Mouse (Mus musculus) stomach, embryonic 16.5 days (tissue): ENCODE data around the gene Bbx. TPM values are rescaled to one million over a fixed set of nuclear protein-coding genes. Genes with fewer than 3 reads are reported as not detected.

ENCODE experiments used
- ATAC-seq: fragments of 200-750 bp; cut with Nextera tagmentation; 2 replicates; pipeline ENCODE4 v1.8.0; 2017; ENCODE audit warnings: moderate number of reproducible peaks, moderate TSS enrichment; ENCODE audit not compliant: insufficient read depth, low FRiP score
- H3K27ac ChIP-seq: fragments of 300-500 bp; sonication (generic); 2 replicates; pipeline ENCODE4 v1.5.1; 2014; ENCODE audit warnings: low read length
- H3K27me3 ChIP-seq: fragments of 300-500 bp; sonication (generic); 2 replicates; pipeline ENCODE4 v1.6.1; 2014; ENCODE audit warnings: low read length, control low read depth, mixed read lengths; ENCODE audit not compliant: control insufficient read depth, insufficient read depth
- H3K36me3 ChIP-seq: fragments of 300-500 bp; sonication (generic); 2 replicates; pipeline ENCODE4 v1.6.1; 2014; ENCODE audit warnings: low read length; ENCODE audit not compliant: control insufficient read depth, insufficient read depth
- H3K4me1 ChIP-seq: fragments of 300-500 bp; sonication (generic); 2 replicates; pipeline ENCODE4 v1.6.1; 2014; ENCODE audit warnings: low read length, control low read depth, mixed read lengths; ENCODE audit not compliant: control insufficient read depth, insufficient read depth
- H3K4me2 ChIP-seq: fragments of 300-500 bp; sonication (generic); 2 replicates; pipeline ENCODE4 v1.6.1; 2014; ENCODE audit warnings: low read depth, low read length, mixed read lengths
- H3K4me3 ChIP-seq: fragments of 300-500 bp; sonication (generic); replicated peaks from 2 replicates; pipeline ENCODE4 v1.5.1; 2014; ENCODE audit warnings: mild to moderate bottlenecking, low read length
- H3K9ac ChIP-seq: fragments of 300-500 bp; sonication (generic); 2 replicates; pipeline ENCODE4 v1.6.1; 2014; ENCODE audit warnings: low read length
- H3K9me3 ChIP-seq: fragments of 300-500 bp; sonication (generic); replicated peaks from 2 replicates; pipeline ENCODE4 v1.6.1; 2016; ENCODE audit warnings: low read length, control low read depth; ENCODE audit not compliant: control insufficient read depth
- WGBS: fragments of 180-500 bp; shearing (Covaris S2); extraction: QIAGEN DNeasy Blood & Tissue Kit; methylation state at CpG from one replicate; pipeline ENCODE4 v1.1.7; 2014; 5-methylcytosine and 5-hydroxymethylcytosine counted together
- polyA plus RNA-seq: library from polyadenylated mRNA; unstranded; fragments of >200 nt; fragmentation: Nextera tagmentation; extraction: Ambion mirVana; gene quantifications from 2 replicates; pipeline ENCODE4 v1.2.1, GENCODE M21; 2015

Gene Bbx
- polyA plus RNA-seq, 1 experiment from 2014 or later = 39.3 TPM

DNA sequence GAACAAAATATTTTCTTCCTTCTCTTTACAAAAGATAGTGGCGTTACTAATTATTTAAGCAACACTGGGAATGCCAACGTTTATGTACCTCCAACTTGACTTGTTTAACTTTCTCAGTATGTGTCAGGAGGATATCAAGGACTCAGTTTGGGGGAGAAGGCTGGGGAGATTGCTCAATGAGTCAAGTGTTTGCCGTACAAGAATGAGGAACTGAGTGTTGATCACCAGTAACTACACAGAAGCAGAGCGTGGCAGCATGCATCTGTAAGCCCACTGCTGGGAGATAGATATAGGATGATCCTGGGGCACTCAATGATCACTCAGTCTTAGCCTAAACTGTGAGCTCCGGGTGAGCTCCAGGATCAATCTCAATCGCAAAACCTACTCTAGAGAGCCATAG, 12.8 kb upstream of the Bbx start:
- H3K4me3 ChIP-seq = no peak overlapping the region
- no peaks in the 10 kb centered on the region for H3K36me3 ChIP-seq
- H3K27ac ChIP-seq = no peak overlapping the region
- H3K9ac ChIP-seq = no peak overlapping the region
- ATAC-seq = no peak
- 62% methylated on average over 6 of the region's 6 CpGs for WGBS
- no peaks in the 10 kb centered on the region for H3K27me3 ChIP-seq
- no peaks in the 10 kb centered on the region for H3K9me3 ChIP-seq
- H3K4me2 ChIP-seq = no peak overlapping the region
- no peaks in the 10 kb centered on the region for H3K4me1 ChIP-seq

GRCm38 (mm10) chr16:50438816-50439215, 6.6 kb upstream of the Bbx start:
- Histone ChIP-seq H3K4me1 (no peaks in the 10 kb centered on the region), H3K9me3 (no peaks in the 10 kb centered on the region), H3K27me3 (no peaks in the 10 kb centered on the region), H3K4me2 (no peak overlapping the region), H3K9ac (no peak overlapping the region), H3K4me3 (no peak overlapping the region), H3K27ac (no peak overlapping the region), H3K36me3 (no peaks in the 10 kb centered on the region)
- 54% methylated on average over 3 of the region's 3 CpGs for WGBS
- ATAC-seq = no peak

- ATAC-seq = no peak
- Histone ChIP-seq H3K27ac (no peak overlapping the region), H3K4me2 (no peak overlapping the region), H3K36me3 (no peaks in the 10 kb centered on the region), H3K9ac (no peak overlapping the region), H3K4me3 (no peak overlapping the region), H3K4me1 (no peaks in the 10 kb centered on the region), H3K27me3 (no peaks in the 10 kb centered on the region), H3K9me3 (no peaks in the 10 kb centered on the region)
- 83% methylated on average over 15 of the region's 15 CpGs for WGBS
These were observed 5.6 kb upstream of the Bbx start for GRCm38 (mm10) chr16:50437788-50438187.

GRCm38 (mm10) chr16:50437331-50437730, 5.1 kb upstream of the Bbx start:
- Histone ChIP-seq H3K4me1 (0 out of 2 replicates have a peak, but pooled peaks cover 3% of the 10 kb centered on the region), H3K27me3 (no peaks in the 10 kb centered on the region), H3K4me3 (no peak overlapping the region), H3K36me3 (no peaks in the 10 kb centered on the region), H3K4me2 (no peak overlapping the region), H3K9me3 (no peaks in the 10 kb centered on the region), H3K9ac (no peak overlapping the region), H3K27ac (no peak overlapping the region)
- 37% methylated on average over 2 of the region's 2 CpGs for WGBS
- ATAC-seq = no peak

DNA sequence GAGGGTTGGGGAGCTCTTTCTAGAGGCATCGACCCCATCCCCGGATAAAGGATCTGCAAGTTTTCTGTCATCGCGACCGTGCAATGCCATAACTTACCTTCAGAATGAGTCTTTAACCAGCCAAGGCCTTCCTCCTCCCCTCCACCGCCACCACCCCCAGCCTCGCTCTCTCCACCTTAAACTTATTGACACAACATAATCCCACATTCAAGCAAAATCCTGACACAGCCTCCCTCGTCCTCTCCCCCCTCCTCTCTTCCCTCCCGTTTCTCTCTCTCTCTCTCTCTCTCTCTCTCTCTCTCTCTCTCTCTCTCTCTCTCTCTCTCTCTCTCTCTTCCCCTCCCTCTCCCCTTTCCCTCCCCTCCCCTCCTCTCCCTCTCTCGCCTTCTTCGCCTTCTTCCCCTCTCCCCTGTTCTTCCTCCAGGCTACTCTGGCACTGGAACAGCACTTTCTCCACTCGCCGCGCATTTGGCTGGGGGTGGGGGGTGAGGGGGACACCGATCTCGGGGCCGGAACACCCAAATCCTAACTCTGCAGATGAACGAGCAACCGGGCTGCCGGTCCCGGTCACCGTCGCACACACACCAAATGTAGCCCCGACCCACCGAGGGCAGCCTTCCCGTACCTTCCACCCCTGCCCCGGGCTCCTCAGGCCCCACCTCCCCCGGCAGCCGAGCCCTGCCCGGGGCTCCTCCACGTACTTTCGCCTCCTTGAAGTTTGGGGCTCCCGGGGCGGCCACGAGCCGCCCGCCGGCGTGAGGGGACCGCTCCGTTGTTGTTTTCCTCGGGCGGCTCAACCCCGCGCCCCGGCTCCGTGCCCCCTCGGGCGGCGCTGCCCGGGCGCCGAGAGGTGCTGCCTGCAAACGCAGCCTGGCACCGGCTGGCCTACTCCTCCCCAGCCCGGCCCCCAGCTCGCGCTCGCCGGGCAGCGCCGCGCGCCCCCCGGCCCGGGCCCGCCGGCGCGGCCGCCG, 894 bp downstream of the Bbx start:
- H3K4me3 ChIP-seq = peak overlapping the region; percentile 94
- peaks cover 9% of the 10 kb centered on the region; the same call in 1 of the 2 replicates for H3K4me1 ChIP-seq
- peak; percentile 67 for ATAC-seq
- H3K4me2 ChIP-seq = peak overlapping the region; percentile 92
- peak overlapping the region; percentile 99 for H3K27ac ChIP-seq
- under 1% methylated on average over 70 of the region's 72 CpGs for WGBS
- peak overlapping the region; percentile 96 for H3K9ac ChIP-seq
- H3K27me3 ChIP-seq = no peaks in the 10 kb centered on the region
- H3K36me3 ChIP-seq = no peaks in the 10 kb centered on the region
- H3K9me3 ChIP-seq = no peaks in the 10 kb centered on the region

DNA sequence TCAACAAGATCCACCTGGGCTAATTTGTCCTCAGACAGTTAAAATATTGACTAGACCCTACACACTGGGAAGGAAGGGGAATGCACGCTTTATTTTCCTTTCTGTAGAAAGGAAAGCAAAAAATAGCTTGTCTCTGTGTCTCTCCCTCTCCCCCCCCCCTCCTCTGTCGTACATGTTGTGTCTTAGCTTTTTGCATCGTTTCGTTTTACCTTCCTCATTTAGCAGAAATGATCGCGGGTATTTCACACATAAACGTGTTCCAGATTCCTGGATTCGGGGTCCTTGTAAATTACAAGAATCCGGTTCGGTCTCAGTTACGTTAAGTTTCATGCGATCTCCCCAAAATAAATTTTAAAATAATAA, 1.7 kb downstream of the Bbx start:
- Histone ChIP-seq H3K9ac (peak overlapping the region; percentile 96), H3K9me3 (no peaks in the 10 kb centered on the region), H3K4me2 (peak overlapping the region; percentile 92), H3K27ac (no peak overlapping the region; the same call in none of the 2 replicates), H3K27me3 (no peaks in the 10 kb centered on the region), H3K36me3 (no peaks in the 10 kb centered on the region), H3K4me3 (peak overlapping the region; percentile 94), H3K4me1 (peaks cover 9% of the 10 kb centered on the region; the same call in 1 of the 2 replicates)
- ATAC-seq = no peak
- WGBS = under 1% methylated on average over 12 of the region's 12 CpGs

DNA sequence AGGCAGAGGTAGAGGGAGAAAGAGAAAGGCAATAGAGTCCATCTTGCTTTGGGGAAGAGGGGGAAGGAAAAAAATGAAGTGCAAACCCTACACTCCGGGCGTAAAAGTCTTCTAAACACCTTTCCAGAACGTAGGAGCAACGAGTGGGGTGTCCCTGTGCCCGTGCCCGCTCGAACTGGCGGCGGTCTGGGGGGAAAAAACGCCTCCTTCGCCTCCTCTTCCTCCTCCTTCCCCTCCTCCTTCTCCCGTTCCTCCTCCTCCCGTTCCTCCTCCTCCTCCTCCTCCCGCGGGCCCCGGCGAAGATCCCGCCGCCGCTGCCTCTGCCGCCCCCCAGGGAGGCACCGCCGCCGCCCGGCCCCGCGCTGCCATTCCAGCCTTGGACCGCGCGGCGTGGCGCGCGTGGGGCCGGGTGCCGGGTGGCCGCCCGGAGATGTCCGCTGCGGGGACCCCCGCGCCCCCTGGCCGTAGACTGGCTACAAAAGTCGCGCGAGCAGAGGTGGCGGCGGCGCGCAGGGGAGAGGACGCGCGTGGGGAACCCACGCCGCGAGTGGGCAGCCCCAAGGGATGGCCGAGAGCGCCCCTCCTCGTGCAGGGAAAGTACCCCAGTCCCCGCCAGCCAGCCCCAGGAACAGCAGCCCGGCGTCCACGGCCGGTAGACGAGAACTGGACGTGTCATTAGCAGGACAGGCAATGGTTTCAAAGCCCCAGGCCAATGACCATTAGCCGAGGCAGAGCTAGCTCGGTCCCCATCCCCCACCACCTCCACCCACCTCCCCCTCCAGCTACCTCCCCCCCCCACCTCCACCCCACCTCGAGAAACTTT, 2.3 kb downstream of the Bbx start:
- Histone ChIP-seq H3K9me3 (no peaks in the 10 kb centered on the region), H3K9ac (peak overlapping the region; percentile 96), H3K27ac (no peak overlapping the region), H3K4me2 (peak overlapping the region; percentile 92), H3K4me1 (peaks cover 9% of the 10 kb centered on the region; the same call in 1 of the 2 replicates), H3K27me3 (no peaks in the 10 kb centered on the region), H3K4me3 (peak overlapping the region; percentile 94), H3K36me3 (no peaks in the 10 kb centered on the region)
- no peak for ATAC-seq
- under 1% methylated on average over 60 of the region's 69 CpGs for WGBS

GRCm38 (mm10) chr16:50428871-50429691, 3.1 kb downstream of the Bbx start:
- Histone ChIP-seq H3K27ac (no peak overlapping the region), H3K4me1 (peaks cover 9% of the 10 kb centered on the region; the same call in 1 of the 2 replicates), H3K36me3 (no peaks in the 10 kb centered on the region), H3K27me3 (no peaks in the 10 kb centered on the region), H3K9me3 (no peaks in the 10 kb centered on the region), H3K9ac (peak overlapping the region; percentile 96), H3K4me2 (peak overlapping the region; percentile 92), H3K4me3 (peak overlapping the region; percentile 94)
- 10% methylated on average over 23 of the region's 23 CpGs for WGBS
- ATAC-seq = no peak
